Mouse (Mus musculus): ENCODE measurements around the gene Hist1h3a.
"Not testable (repeated sequence)": the region's sequence is repeated elsewhere in the genome, so short reads cannot be mapped to it uniquely, and the experiment has no call there.

The Hist1h3a gene

GRCm38 (mm10) chr13:23717593-23718245 is 44.5 kb downstream of the Hist1h3a start:
- in situ Hi-C loops (cut with MboI; ENCODE audit: low sequenced_read_pairs), result not testable (repeated sequence)

- in situ Hi-C loops (cut with MboI; ENCODE audit: low sequenced_read_pairs), result no loop called here
Measured at GRCm38 (mm10) chr13:23717176-23717575, 45.0 kb downstream of the Hist1h3a start.

GRCm38 (mm10) chr13:23716261-23717042 is 45.7 kb downstream of the Hist1h3a start:
- in situ Hi-C loops (cut with MboI; ENCODE audit: low sequenced_read_pairs), result no loop called here
